Mouse (Mus musculus): ENCODE data around the gene Mtmr2. TPM values are rescaled to one million over a fixed set of nuclear protein-coding genes. Genes with fewer than 3 reads are reported as not detected.

The Mtmr2 gene
- total and polyA plus RNA-seq, 3 experiments: 19.7 to 42.6 (median 34.7) TPM

DNA sequence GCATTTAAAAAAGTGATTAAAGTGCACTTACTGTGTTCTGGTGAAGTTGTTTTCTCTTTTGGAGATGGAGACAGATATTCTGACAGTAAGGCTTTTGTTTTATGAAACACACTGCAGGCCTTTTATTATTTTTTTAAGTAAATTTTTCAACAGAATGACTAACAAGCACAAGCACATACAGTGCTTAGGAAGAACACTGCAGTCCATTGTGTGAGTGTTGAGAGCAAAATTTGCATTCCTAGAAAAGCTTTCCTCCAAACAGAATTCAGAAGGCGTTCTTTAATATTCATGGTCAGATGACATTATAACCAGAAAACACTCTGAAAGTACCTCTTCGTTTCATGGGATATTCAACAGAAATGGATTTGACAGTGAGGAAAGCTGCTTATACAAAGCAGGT, 17.4 kb downstream of the Mtmr2 start:
- H3K9me3 ChIP-seq (replicated peaks; ENCODE audit: low read length): no peaks in the 10 kb centered on the region
- no peak for DNase-seq (ENCODE audit: extremely low read depth)
- peaks cover 16% of the 10 kb centered on the region for H3K79me2 ChIP-seq (replicated peaks; ENCODE audit: control insufficient read depth, extremely low read depth, insufficient read depth, poor library complexity, severe bottlenecking)
- TF ChIP-seq SMC3 (IDR thresholded peaks at IDR 0.05; ENCODE audit: low read depth, low read length) (no peak), EP300 (IDR thresholded peaks at IDR 0.05; ENCODE audit: low read length) (no peak), JUN (IDR thresholded peaks at IDR 0.05; ENCODE audit: insufficient read depth, low read depth, low read length) (no peak), ZC3H11A (IDR thresholded peaks at IDR 0.05; ENCODE audit: low read depth, low read length) (no peak), ZKSCAN1 (IDR thresholded peaks at IDR 0.05; ENCODE audit: borderline replicate concordance, low read depth, low read length) (no peak), ETS1 (conservative IDR thresholded peaks at IDR 0.05; ENCODE audit: low read depth, low read length) (no peak), MAX (IDR thresholded peaks at IDR 0.05; ENCODE audit: low read length) (no peak), UBTF (IDR thresholded peaks at IDR 0.05; ENCODE audit: low read depth, low read length) (no peak), TBP (conservative IDR thresholded peaks at IDR 0.05; ENCODE audit: low read depth, low read length) (no peak), BHLHE40 (IDR thresholded peaks at IDR 0.05; ENCODE audit: low read depth, low read length) (no peak), ZMIZ1 (IDR thresholded peaks at IDR 0.05; ENCODE audit: low read depth, low read length) (no peak), NRF1 (IDR thresholded peaks at IDR 0.05; ENCODE audit: low read depth, low read length) (no peak), CHD1 (IDR thresholded peaks at IDR 0.05; ENCODE audit: low read depth, low read length) (no peak), POLR2AphosphoS2 (IDR thresholded peaks at IDR 0.05; ENCODE audit: low read depth, low read length) (no peak), JUND (conservative IDR thresholded peaks at IDR 0.05; ENCODE audit: low read depth, low read length) (no peak)
- H3K4me3 ChIP-seq (replicated peaks in 1 of 3; ENCODE audit: low read depth in 2 of 3, low read length in 2 of 3, poor library complexity in 1 of 3): no peak overlapping the region
- no peak overlapping the region for H3K9ac ChIP-seq (ENCODE audit: insufficient read depth, low read depth)
- H3K4me2 ChIP-seq (ENCODE audit: insufficient read depth, low read depth, poor library complexity, severe bottlenecking): no peak overlapping the region
- peaks cover 2 to 5% of the 10 kb centered on the region in 2 experiments; a peak in 3 of 4 replicates for H3K4me1 ChIP-seq (ENCODE audit: control insufficient read depth in 1 of 2, insufficient read depth in 2 of 2)
- dilution Hi-C loops (cut with MboI; ENCODE audit: extremely low pct_ligation_motif_present, extremely low pct_unique_long_range_greater_than_20kb, low sequenced_read_pairs) (no loop called here), in situ Hi-C loops (cut with MboI; ENCODE audit: low pct_ligation_motif_present, low pct_unique_long_range_greater_than_20kb, low sequenced_read_pairs) (no loop called here)
- peaks cover 0 to 38% of the 10 kb centered on the region in 2 experiments for H3K36me3 ChIP-seq (replicated peaks in 1 of 2; ENCODE audit: control insufficient read depth in 1 of 2, insufficient read depth in 1 of 2, low read length in 1 of 2)
- no peaks in the 10 kb centered on the region for H3K27me3 ChIP-seq (replicated peaks)
- H3K27ac ChIP-seq (ENCODE audit: insufficient read depth, low read depth): no peak overlapping the region

DNA sequence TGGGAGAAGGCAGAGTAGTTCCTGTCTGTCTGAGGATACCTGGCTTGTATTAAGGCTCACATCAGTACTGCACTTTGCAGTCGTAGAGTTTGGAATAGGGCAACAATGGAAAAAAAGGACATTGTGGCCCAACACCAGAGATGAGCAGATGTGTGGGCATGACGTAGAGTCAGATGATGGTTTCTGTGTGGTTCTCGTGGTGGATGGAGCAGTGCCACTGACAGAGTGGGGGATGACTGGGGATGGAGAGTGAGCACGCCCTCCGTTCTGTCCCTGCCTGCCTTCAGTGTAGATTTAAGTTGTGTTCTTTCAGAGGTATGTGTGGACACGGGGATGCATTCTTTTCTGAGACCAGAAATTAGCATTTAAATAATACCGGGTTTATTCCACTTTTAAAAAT, 18.4 kb downstream of the Mtmr2 start:
- in situ Hi-C loops (cut with MboI; ENCODE audit: low pct_ligation_motif_present, low pct_unique_long_range_greater_than_20kb, low sequenced_read_pairs): no loop called here
- Histone ChIP-seq H3K79me2 (replicated peaks; ENCODE audit: control insufficient read depth, extremely low read depth, insufficient read depth, poor library complexity, severe bottlenecking) (peaks cover 12% of the 10 kb centered on the region; the same call in 1 of the 2 replicates), H3K9me3 (replicated peaks; ENCODE audit: low read length) (no peaks in the 10 kb centered on the region), H3K36me3 (replicated peaks in 1 of 2; ENCODE audit: control insufficient read depth in 1 of 2, insufficient read depth in 1 of 2, low read length in 1 of 2) (peaks cover 0 to 35% of the 10 kb centered on the region in 2 experiments), H3K27ac (ENCODE audit: insufficient read depth, low read depth) (no peak overlapping the region), H3K27me3 (replicated peaks) (no peaks in the 10 kb centered on the region), H3K4me1 (ENCODE audit: control insufficient read depth in 1 of 2, insufficient read depth in 2 of 2) (peaks cover 2 to 5% of the 10 kb centered on the region in 2 experiments; a peak in 3 of 4 replicates), H3K4me3 (replicated peaks in 1 of 3; ENCODE audit: low read depth in 2 of 3, low read length in 2 of 3, poor library complexity in 1 of 3) (no peak overlapping the region), H3K9ac (ENCODE audit: insufficient read depth, low read depth) (no peak overlapping the region), H3K4me2 (ENCODE audit: insufficient read depth, low read depth, poor library complexity, severe bottlenecking) (no peak overlapping the region)
- dilution Hi-C loops (cut with MboI; ENCODE audit: extremely low pct_ligation_motif_present, extremely low pct_unique_long_range_greater_than_20kb, low sequenced_read_pairs): no loop called here
- no peak for TF ChIP-seq SMC3 (IDR thresholded peaks at IDR 0.05; ENCODE audit: low read depth, low read length)
- TF ChIP-seq ELF1 (IDR thresholded peaks at IDR 0.05; ENCODE audit: low read depth, low read length): no peak
- no peak for TF ChIP-seq NRF1 (IDR thresholded peaks at IDR 0.05; ENCODE audit: low read depth, low read length)
- TF ChIP-seq RAD21 (IDR thresholded peaks at IDR 0.05; ENCODE audit: low read depth, low read length): no peak
- TF ChIP-seq RCOR1 (conservative IDR thresholded peaks at IDR 0.05; ENCODE audit: low read depth, low read length): no peak
- TF ChIP-seq ZNF384 (IDR thresholded peaks at IDR 0.05; ENCODE audit: low read depth, low read length): no peak
- DNase-seq (ENCODE audit: extremely low read depth): peak; percentile 9

Measured in CH12.LX (cell line).